Mouse (Mus musculus) hindbrain, embryonic 13.5 days (tissue): ENCODE data around the gene Gm26992. TPM values are rescaled to one million over a fixed set of nuclear protein-coding genes. Genes with fewer than 3 reads are reported as not detected.

Experiments
- polyA plus RNA-seq: library from polyadenylated mRNA; unstranded; fragments of >200 nt; fragmentation: Nextera tagmentation; extraction: Ambion mirVana; gene quantifications from 2 replicates; pipeline ENCODE4 v1.2.1, GENCODE M21; 2015

Gm26992 gene
- polyA plus RNA-seq, 1 experiment from 2014 or later, result not detected

Other genes with a start within 250 kb of the Gm26992 start
- 78.5 and 82.4 TPM in 2 replicates for gene Nap1l2, start 235.4 kb upstream of the Gm26992 start, polyA plus RNA-seq
- gene Cdx4, start 100.6 kb upstream of the Gm26992 start, polyA plus RNA-seq, result not detected in 2 replicates
- gene Chic1, start 65.5 kb upstream of the Gm26992 start, polyA plus RNA-seq, result 8.8 and 9.4 TPM in 2 replicates
- 0.43 TPM in 1 of 2 replicates, not detected in the other for gene Tsx, start 7.5 kb upstream of the Gm26992 start, polyA plus RNA-seq
- not detected in 2 replicates for gene Zcchc13, start 208.6 kb downstream of the Gm26992 start, polyA plus RNA-seq